Comparison of ENCODE assay signal across 8 mouse cellular contexts in genomic region chr19:9899780-9900146, GRCm38 (mm10). TPM values are rescaled to one million over a fixed set of nuclear protein-coding genes. Genes with fewer than 3 reads are reported as not detected.
DNase-seq lines count a peak whose midpoint lies in the region; ATAC-seq and TF ChIP-seq lines count a peak whose summit lies in the region.

No protein-coding gene starts in this region.

- no peak for TF ChIP-seq CTCF in Patski (IDR thresholded peaks at IDR 0.05)

- CTCF ChIA-PET in Patski (lab: Charles Lee) = interaction anchor here (1.1 to 2.1 kb wide), 2 partner anchors 10 kb away, joined by 4 to 7 read pairs; no protein-coding TSS in a partner anchor

- in situ Hi-C loops in Patski (cut with MboI; ENCODE audit: low pct_unique_long_range_greater_than_20kb) = loop anchor here (25.0 kb wide), 2 partner anchors 1062 to 1187 kb away; partner anchors contain the start of genes AC129217.1, Bscl2, Gng3 and Slc3a2

- POLR2A ChIA-PET in Patski (lab: Charles Lee) = interaction anchor here (0.6 to 1.3 kb wide), 2 partner anchors 11 to 12 kb away, joined by 3 to 4 read pairs; no protein-coding TSS in a partner anchor

- H3K4me2 ChIP-seq in heart, embryonic 14.5 days (ENCODE audit: low read length) = peak overlapping the region; percentile 80
- peak overlapping the region; percentile 84 for H3K4me2 ChIP-seq in hindbrain, embryonic 12.5 days (replicated peaks)

- intact Hi-C loops in heart, postnatal 25 days (cut with DNase I) = loop anchor here (5.0 kb wide), 1 partner anchor 283 kb away; the partner anchor contains the start of gene Fads1
- intact Hi-C loops in left cerebral cortex, postnatal 4 days (cut with DNase I) = no loop called here

- H3K4me3 ChIP-seq in heart, embryonic 14.5 days (ENCODE audit: control insufficient read depth in 1 of 2, insufficient read depth in 1 of 2, low read depth in 1 of 2, low read length in 2 of 2) = peak overlapping the region; percentile 60 to 77
- H3K4me3 ChIP-seq in hindbrain, embryonic 12.5 days = peak overlapping the region; percentile 68
- peak overlapping the region; percentile 90 for H3K4me3 ChIP-seq in midbrain, embryonic 10.5 days

- 8% methylated on average over 10 of the region's 10 CpGs for WGBS in heart, embryonic 14.5 days
- 7% methylated on average over 10 of the region's 10 CpGs for WGBS in hindbrain, embryonic 12.5 days
- 8% methylated on average over 10 of the region's 10 CpGs for WGBS in midbrain, embryonic 10.5 days

- H3K36me3 ChIP-seq in heart, embryonic 14.5 days (ENCODE audit: control insufficient read depth, insufficient read depth, low read length) = peaks cover 7% of the 10 kb centered on the region
- H3K36me3 ChIP-seq in hindbrain, embryonic 12.5 days = peaks cover 10% of the 10 kb centered on the region
- peaks cover 27% of the 10 kb centered on the region for H3K36me3 ChIP-seq in midbrain, embryonic 10.5 days

- ATAC-seq in heart, embryonic 14.5 days (ENCODE audit: insufficient number of reproducible peaks, insufficient read depth, low FRiP score, low read depth) = peak; percentile 36
- peak; percentile 15 for ATAC-seq in Patski
- peak; percentile 85 for ATAC-seq in hindbrain, embryonic 12.5 days (ENCODE audit: low FRiP score)

- DNase-seq in heart, postnatal 25 days (ENCODE audit: low spot score) = no peak
- DNase-seq in Patski (ENCODE audit: low read depth, low spot score) = no peak
- no peak for DNase-seq in midbrain, embryonic 10.5 days (ENCODE audit: low spot score)
- no peak for DNase-seq in left cerebral cortex, adult 11 months (ENCODE audit: low spot score)
- no peak for DNase-seq in left cerebral cortex, postnatal 4 days
- no peak for DNase-seq in adrenal gland, adult 8-10 months

- no peaks in the 10 kb centered on the region for H3K27me3 ChIP-seq in heart, embryonic 14.5 days (ENCODE audit: control insufficient read depth, insufficient read depth, low read length)
- no peaks in the 10 kb centered on the region for H3K27me3 ChIP-seq in Patski
- no peaks in the 10 kb centered on the region for H3K27me3 ChIP-seq in hindbrain, embryonic 12.5 days
- no peaks in the 10 kb centered on the region for H3K27me3 ChIP-seq in midbrain, embryonic 10.5 days (ENCODE audit: low read depth, poor library complexity, severe bottlenecking)

- H3K9me3 ChIP-seq in heart, embryonic 14.5 days (ENCODE audit: control insufficient read depth, low read length) = no peaks in the 10 kb centered on the region
- H3K9me3 ChIP-seq in hindbrain, embryonic 12.5 days (replicated peaks) = no peaks in the 10 kb centered on the region
- no peaks in the 10 kb centered on the region; the same call in 1 of the 2 replicates for H3K9me3 ChIP-seq in midbrain, embryonic 10.5 days (replicated peaks)

- peaks cover 7 to 24% of the 10 kb centered on the region in 2 experiments for H3K4me1 ChIP-seq in heart, embryonic 14.5 days (ENCODE audit: control insufficient read depth in 2 of 2, insufficient read depth in 2 of 2, low read length in 2 of 2)
- H3K4me1 ChIP-seq in hindbrain, embryonic 12.5 days = peaks cover 25% of the 10 kb centered on the region
- H3K4me1 ChIP-seq in midbrain, embryonic 10.5 days = peaks cover 39% of the 10 kb centered on the region

- H3K9ac ChIP-seq in heart, embryonic 14.5 days (ENCODE audit: low read length) = peak overlapping the region; percentile 72
- peak overlapping the region; percentile 37; the same call in 1 of the 2 replicates for H3K9ac ChIP-seq in hindbrain, embryonic 12.5 days

- peak overlapping the region; percentile 89 to 90 for H3K27ac ChIP-seq in heart, embryonic 14.5 days (replicated peaks in 1 of 2; ENCODE audit: control insufficient read depth in 1 of 2, insufficient read depth in 1 of 2, low read depth in 2 of 2, low read length in 2 of 2)
- peak overlapping the region; percentile 90 for H3K27ac ChIP-seq in hindbrain, embryonic 12.5 days
- H3K27ac ChIP-seq in midbrain, embryonic 10.5 days (replicated peaks) = peak overlapping the region; percentile 96

RNA-seq across cellular contexts. Expression of gene Incenp, which starts 0.4 kb away (rescaled TPM):
- polyA plus RNA-seq in heart, embryonic 14.5 days (2014; fragmentation: Nextera tagmentation; extraction: Ambion mirVana) = 51.7 and 52.2 TPM in 2 replicates
- total RNA-seq in heart, postnatal 25 days (2021) = 1 to 10 TPM; 6.3 to 7.4 TPM
- polyA plus RNA-seq in Patski (2021) = 72.8 TPM
- polyA plus RNA-seq in hindbrain, embryonic 12.5 days (2016; fragmentation: Nextera tagmentation; extraction: Ambion mirVana) = 83.0 and 95.1 TPM in 2 replicates
- polyA plus RNA-seq in midbrain, embryonic 10.5 days (2016; fragmentation: Nextera tagmentation; extraction: Ambion mirVana) = 142 and 150 TPM in 2 replicates
- total RNA-seq in left cerebral cortex, postnatal 4 days (2021) = 10 to 100 TPM; 27.2 to 30.8 TPM
- total RNA-seq in adrenal gland, adult 8-10 months (2022) = 10 to 100 TPM; 13.3 to 19.8 (median 18.5) TPM

RNA-seq across cellular contexts. Expression of gene Scgb2a2, which starts 52.4 kb away (rescaled TPM):
- polyA plus RNA-seq in heart, embryonic 14.5 days (2014; fragmentation: Nextera tagmentation; extraction: Ambion mirVana) = not detected in 2 replicates
- total RNA-seq in heart, postnatal 25 days (2021) = not detected
- not detected for polyA plus RNA-seq in Patski (2021)
- not detected in 2 replicates for polyA plus RNA-seq in hindbrain, embryonic 12.5 days (2016; fragmentation: Nextera tagmentation; extraction: Ambion mirVana)
- polyA plus RNA-seq in midbrain, embryonic 10.5 days (2016; fragmentation: Nextera tagmentation; extraction: Ambion mirVana) = 0.14 TPM in 1 of 2 replicates, not detected in the other
- total RNA-seq in left cerebral cortex, postnatal 4 days (2021) = not detected
- not detected for total RNA-seq in adrenal gland, adult 8-10 months (2022)

Comparison
In these comparisons a context has a peak if more than half of its experiments do, and no peak if none do; other contexts are left out.
1. ATAC-seq: peak in every context shown above with its lines; median percentile 85 in hindbrain, embryonic 12.5 days; 36 in heart, embryonic 14.5 days; 15 in Patski.